Mouse (Mus musculus): ENCODE data around the gene Tgif1. TPM values are rescaled to one million over a fixed set of nuclear protein-coding genes. Genes with fewer than 3 reads are reported as not detected.

The Tgif1 gene
- polyA plus RNA-seq, 1 experiment from 2014 or later = 82.8 TPM

- 69% methylated on average over 4 of the region's 4 CpGs for WGBS
- H3K4me1 ChIP-seq (ENCODE audit: control insufficient read depth, insufficient read depth, low read length) = peaks cover 16% of the 10 kb centered on the region
- no peak overlapping the region for H3K9ac ChIP-seq (ENCODE audit: low read depth, low read length)
- H3K27me3 ChIP-seq (ENCODE audit: control insufficient read depth, insufficient read depth, low read length) = no peaks in the 10 kb centered on the region
- H3K4me2 ChIP-seq (replicated peaks; ENCODE audit: low read depth, low read length) = no peak overlapping the region
- no peak for ATAC-seq (ENCODE audit: low FRiP score, low TSS enrichment)
- no peak overlapping the region for H3K27ac ChIP-seq (ENCODE audit: low read depth, low read length)
- H3K9me3 ChIP-seq (ENCODE audit: control insufficient read depth, low read length) = no peaks in the 10 kb centered on the region
- H3K4me3 ChIP-seq (ENCODE audit: low read length) = no peak overlapping the region
- H3K36me3 ChIP-seq (ENCODE audit: control insufficient read depth, insufficient read depth, low read length) = no peaks in the 10 kb centered on the region
Measured at GRCm38 (mm10) chr17:70795196-70795595, 58.1 kb downstream of the Tgif1 start.

- 57% methylated on average over 6 of the region's 6 CpGs for WGBS
- H3K4me2 ChIP-seq (replicated peaks; ENCODE audit: low read depth, low read length) = 0 out of 2 replicates have a peak overlapping the region, but pooled peaks have one; percentile 13
- no peak overlapping the region for H3K9ac ChIP-seq (ENCODE audit: low read depth, low read length)
- peaks cover 16% of the 10 kb centered on the region for H3K4me1 ChIP-seq (ENCODE audit: control insufficient read depth, insufficient read depth, low read length)
- no peaks in the 10 kb centered on the region for H3K9me3 ChIP-seq (ENCODE audit: control insufficient read depth, low read length)
- peak; percentile 7; the same call in 1 of the 2 replicates for ATAC-seq (ENCODE audit: low FRiP score, low TSS enrichment)
- no peaks in the 10 kb centered on the region for H3K27me3 ChIP-seq (ENCODE audit: control insufficient read depth, insufficient read depth, low read length)
- 0 out of 2 replicates have a peak overlapping the region, but pooled peaks have one; percentile 20 for H3K27ac ChIP-seq (ENCODE audit: low read depth, low read length)
- H3K4me3 ChIP-seq (ENCODE audit: low read length) = no peak overlapping the region
- no peaks in the 10 kb centered on the region for H3K36me3 ChIP-seq (ENCODE audit: control insufficient read depth, insufficient read depth, low read length)
Measured at GRCm38 (mm10) chr17:70794722-70795121, 58.6 kb downstream of the Tgif1 start.

DNA sequence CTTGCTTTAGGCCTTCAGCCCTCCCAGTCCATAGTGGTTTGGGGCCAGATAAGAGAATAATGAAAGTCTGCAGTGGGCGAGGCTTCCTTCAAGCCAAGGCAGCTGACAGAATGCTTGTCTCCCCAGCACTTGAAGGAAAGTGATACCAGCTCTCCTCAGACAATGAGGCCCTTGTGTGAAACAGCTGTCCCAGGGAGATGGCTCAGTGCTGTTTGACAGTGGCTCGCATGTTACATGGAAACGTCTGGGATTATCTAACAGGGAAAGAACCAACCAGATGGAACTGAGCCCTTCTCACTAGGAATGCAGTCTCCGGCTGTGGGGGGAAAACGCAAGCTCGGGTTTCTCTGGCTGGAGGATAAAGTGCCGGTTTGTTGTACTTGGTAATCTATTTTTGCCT lies 59.1 kb downstream of the Tgif1 start:
- H3K27me3 ChIP-seq (ENCODE audit: control insufficient read depth, insufficient read depth, low read length) = no peaks in the 10 kb centered on the region
- no peaks in the 10 kb centered on the region for H3K9me3 ChIP-seq (ENCODE audit: control insufficient read depth, low read length)
- no peaks in the 10 kb centered on the region for H3K36me3 ChIP-seq (ENCODE audit: control insufficient read depth, insufficient read depth, low read length)
- H3K9ac ChIP-seq (ENCODE audit: low read depth, low read length) = no peak overlapping the region
- peak; percentile 78; the same call in 1 of the 2 replicates for ATAC-seq (ENCODE audit: low FRiP score, low TSS enrichment)
- peak overlapping the region; percentile 20; the same call in 1 of the 2 replicates for H3K27ac ChIP-seq (ENCODE audit: low read depth, low read length)
- peaks cover 15% of the 10 kb centered on the region for H3K4me1 ChIP-seq (ENCODE audit: control insufficient read depth, insufficient read depth, low read length)
- 8% methylated on average over 7 of the region's 7 CpGs for WGBS
- H3K4me2 ChIP-seq (replicated peaks; ENCODE audit: low read depth, low read length) = 0 out of 2 replicates have a peak overlapping the region, but pooled peaks have one; percentile 13
- no peak overlapping the region for H3K4me3 ChIP-seq (ENCODE audit: low read length)

MicroRNA genes within 50 kb of the gene (microRNA counts, 519-probe panel; counts per million panel counts)
- microRNA mmu-miR-1195 = not detected

Small RNA genes within 50 kb of the gene (microRNA-seq; reads per million reads assigned to microRNA genes)
- gene Mir1195 = not detected

Other genes with a start within 250 kb of the Tgif1 start
- gene Myom1, start 149.1 kb upstream of the Tgif1 start, polyA plus RNA-seq (2014; fragmentation: Nextera tagmentation; extraction: Ambion mirVana) = 3.0 and 3.6 TPM in 2 replicates
- gene Myl12a, start 149.3 kb upstream of the Tgif1 start, polyA plus RNA-seq (2014; fragmentation: Nextera tagmentation; extraction: Ambion mirVana) = 648 and 687 TPM in 2 replicates